Mouse (Mus musculus): ENCODE results near the gene Zfp423. TPM values are rescaled to one million over a fixed set of nuclear protein-coding genes. Genes with fewer than 3 reads are reported as not detected.

The Zfp423 gene
- 0.63 TPM for polyA plus RNA-seq (2014; fragmentation: Illumina TruSeq; extraction: RNeasy Lipid Tissue Mini Kit (QIAGEN cat#74804); ENCODE audit: low read depth, low replicate concordance)

DNA sequence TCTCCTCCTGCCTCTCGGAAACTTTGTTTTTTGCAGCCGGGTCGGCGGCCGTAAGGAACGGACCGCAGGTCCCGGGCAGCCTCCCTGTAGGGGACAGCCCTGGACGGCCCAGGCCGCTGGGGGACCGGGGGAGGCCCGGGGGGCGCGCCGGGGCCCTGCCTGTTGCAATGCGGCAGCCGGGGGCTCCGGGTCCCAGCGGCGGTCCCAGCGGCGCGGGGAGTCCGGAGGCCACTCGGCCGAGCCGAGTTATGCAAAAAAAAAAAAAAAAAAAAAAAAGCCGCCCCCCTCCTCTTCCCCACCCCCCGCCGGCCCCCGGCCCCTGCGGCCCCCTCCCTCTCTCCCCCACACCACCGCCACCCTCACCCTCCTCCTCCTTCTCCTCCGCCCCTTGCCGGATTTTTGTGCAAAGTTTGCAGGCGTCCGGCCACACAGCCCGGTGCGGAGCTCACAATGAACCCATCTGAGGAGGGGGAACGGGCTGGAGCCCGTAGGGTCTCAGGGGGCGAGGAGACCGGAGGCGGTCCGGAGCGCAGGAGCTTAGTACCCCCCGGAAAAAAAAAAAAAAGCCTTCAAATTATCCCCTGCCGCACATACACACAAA, at the start of gene Zfp423:
Zfp423 (minus strand) TSS at position 276 of the 601 bp plus-strand sequence.

Other genes starting within 250 kb of the Zfp423 start
- 79.0 TPM for gene Cnep1r1, start 159.2 kb upstream of the Zfp423 start, polyA plus RNA-seq (2014; fragmentation: Illumina TruSeq; extraction: RNeasy Lipid Tissue Mini Kit (QIAGEN cat#74804); ENCODE audit: low read depth, low replicate concordance)
- 13.9 TPM for gene Heatr3, start 178.3 kb upstream of the Zfp423 start, polyA plus RNA-seq (2014; fragmentation: Illumina TruSeq; extraction: RNeasy Lipid Tissue Mini Kit (QIAGEN cat#74804); ENCODE audit: low read depth, low replicate concordance)
- 156 TPM for gene Tent4b, start 239.6 kb upstream of the Zfp423 start, polyA plus RNA-seq (2014; fragmentation: Illumina TruSeq; extraction: RNeasy Lipid Tissue Mini Kit (QIAGEN cat#74804); ENCODE audit: low read depth, low replicate concordance)